Mouse (Mus musculus): ENCODE measurements at regions not wholly inside any gene's neighbourhood (a gene's known extent, or its start where the extent isn't known, plus 50 kb on each side); places are given as distances from the start of the nearest gene placed in this dataset.

- 0 out of 2 replicates have a peak, but pooled peaks cover under 1% of the 10 kb centered on the region for H3K4me1 ChIP-seq
- TF ChIP-seq GATA1 (IDR thresholded peaks at IDR 0.05; ENCODE audit: borderline replicate concordance, low read length): no peak
- no peak for TF ChIP-seq FLI1 (IDR thresholded peaks at IDR 0.05; ENCODE audit: low read length)
These were observed 240.0 kb upstream of the Veph1 start for GRCm38 (mm10) chr3:66536673-66537072.

DNA sequence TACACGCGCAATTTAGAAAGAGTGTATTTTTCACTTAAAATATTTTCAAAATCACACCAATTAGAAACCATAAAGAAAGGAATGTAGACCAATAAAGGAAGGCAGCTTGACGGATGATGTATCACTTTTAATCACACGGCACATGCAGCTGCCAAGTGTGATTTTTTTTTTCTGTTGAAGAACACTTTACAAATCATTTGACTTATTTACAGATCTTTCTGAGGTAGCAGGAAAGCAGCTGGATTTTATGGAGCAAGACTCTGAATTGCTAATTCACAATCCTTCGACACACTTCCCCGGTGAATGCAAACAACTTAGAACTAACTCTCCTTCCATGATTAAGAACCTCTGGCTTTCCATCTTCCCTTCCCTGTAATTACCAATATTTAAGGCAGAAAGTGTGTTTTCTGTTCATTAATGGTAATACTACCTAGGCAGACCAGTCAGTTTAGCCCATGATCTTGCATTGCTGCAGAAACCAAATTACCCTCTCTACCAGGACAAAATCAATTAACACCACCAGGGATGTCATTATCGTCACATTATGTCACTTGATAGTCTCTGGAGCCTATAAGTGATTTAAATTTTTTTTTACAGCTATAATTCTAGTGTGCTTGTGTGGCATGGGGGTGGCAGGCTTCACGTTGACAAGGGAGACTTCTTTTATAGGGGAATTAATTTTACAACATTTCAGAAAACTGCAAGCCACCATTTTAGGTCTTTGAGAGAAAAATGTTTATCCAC is 239.3 kb upstream of the Veph1 start:
- H3K4me3 ChIP-seq (replicated peaks): no peak overlapping the region
- H3K9me3 ChIP-seq: no peaks in the 10 kb centered on the region
- TF ChIP-seq FLI1 (IDR thresholded peaks at IDR 0.05; ENCODE audit: low read length): no peak
- no peak for TF ChIP-seq GATA1 (IDR thresholded peaks at IDR 0.05; ENCODE audit: borderline replicate concordance, low read length)
- H3K36me3 ChIP-seq (replicated peaks; ENCODE audit: low read length): no peaks in the 10 kb centered on the region
- no peaks in the 10 kb centered on the region for H3K27me3 ChIP-seq (replicated peaks)
- H3K4me1 ChIP-seq: 0 out of 2 replicates have a peak, but pooled peaks cover 5% of the 10 kb centered on the region

More at GRCm38 (mm10) chr3:66536673-66537072, 240.0 kb upstream of the Veph1 start:
- Histone ChIP-seq H3K9me3 (peaks cover under 1% of the 10 kb centered on the region), H3K36me3 (replicated peaks; ENCODE audit: low read length) (no peaks in the 10 kb centered on the region), H3K4me3 (replicated peaks) (no peak overlapping the region), H3K27me3 (replicated peaks) (no peaks in the 10 kb centered on the region)

DNA sequence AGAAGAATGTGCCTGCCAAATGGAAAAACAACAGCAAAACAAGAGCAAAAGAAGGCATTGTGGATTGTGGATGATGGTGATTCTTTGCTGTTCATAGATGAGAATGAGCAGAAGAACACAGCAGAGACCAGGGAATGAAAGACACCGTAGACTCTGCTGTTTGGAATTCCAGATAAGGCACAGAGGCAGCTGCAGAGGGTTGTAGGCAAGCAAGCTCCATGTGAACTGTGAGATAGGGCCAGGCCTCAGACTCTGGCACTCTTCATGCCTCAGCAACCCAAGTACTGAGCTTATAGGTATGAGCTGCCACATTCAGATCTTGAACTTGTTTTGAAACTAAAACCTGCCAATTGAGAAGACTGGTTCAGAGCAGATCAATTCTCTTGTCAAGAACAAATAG is 223.3 kb upstream of the Veph1 start:
- Histone ChIP-seq H3K4me3 (replicated peaks) (no peak overlapping the region), H3K27me3 (replicated peaks) (no peaks in the 10 kb centered on the region), H3K36me3 (replicated peaks; ENCODE audit: low read length) (no peaks in the 10 kb centered on the region), H3K9me3 (peaks cover 4% of the 10 kb centered on the region; the same call in 1 of the 2 replicates), H3K4me1 (peaks cover 20% of the 10 kb centered on the region)
- TF ChIP-seq GATA1 (IDR thresholded peaks at IDR 0.05; ENCODE audit: borderline replicate concordance, low read length) (no peak), FLI1 (IDR thresholded peaks at IDR 0.05; ENCODE audit: low read length) (no peak)

DNA sequence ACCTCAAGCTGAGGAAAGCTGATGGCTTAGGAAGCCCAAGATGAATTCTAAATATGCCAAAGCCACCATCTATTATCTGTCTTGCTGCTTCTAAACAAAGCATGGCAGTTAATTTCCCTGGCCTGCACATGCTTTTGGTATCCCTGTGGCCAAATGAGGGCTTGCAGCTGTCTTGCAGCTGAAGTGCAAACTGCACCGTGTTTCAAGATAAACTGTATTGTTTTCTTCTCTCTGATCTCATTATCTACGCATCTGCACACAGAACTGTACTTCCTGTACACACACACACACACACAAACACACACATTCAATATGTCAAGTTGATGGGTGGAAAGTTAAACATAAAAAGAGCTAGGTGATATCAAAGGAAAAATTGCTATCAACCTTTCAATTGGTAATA is 221.7 kb upstream of the Veph1 start:
- Histone ChIP-seq H3K4me3 (replicated peaks) (no peak overlapping the region), H3K36me3 (replicated peaks; ENCODE audit: low read length) (no peaks in the 10 kb centered on the region), H3K27me3 (replicated peaks) (no peaks in the 10 kb centered on the region), H3K9me3 (peaks cover 4% of the 10 kb centered on the region; the same call in 1 of the 2 replicates), H3K4me1 (peaks cover 25% of the 10 kb centered on the region)
- TF ChIP-seq GATA1 (IDR thresholded peaks at IDR 0.05; ENCODE audit: borderline replicate concordance, low read length) (no peak), FLI1 (IDR thresholded peaks at IDR 0.05; ENCODE audit: low read length) (no peak)

- no peaks in the 10 kb centered on the region for H3K36me3 ChIP-seq (replicated peaks; ENCODE audit: low read length)
- H3K4me3 ChIP-seq (replicated peaks): no peak overlapping the region
- TF ChIP-seq GATA1 (IDR thresholded peaks at IDR 0.05; ENCODE audit: borderline replicate concordance, low read length) (no peak), FLI1 (IDR thresholded peaks at IDR 0.05; ENCODE audit: low read length) (no peak)
- H3K27me3 ChIP-seq (replicated peaks): no peaks in the 10 kb centered on the region
- peaks cover 40% of the 10 kb centered on the region for H3K4me1 ChIP-seq
- peaks cover 4% of the 10 kb centered on the region; the same call in 1 of the 2 replicates for H3K9me3 ChIP-seq
These were observed 219.3 kb upstream of the Veph1 start for GRCm38 (mm10) chr3:66515773-66516406.

DNA sequence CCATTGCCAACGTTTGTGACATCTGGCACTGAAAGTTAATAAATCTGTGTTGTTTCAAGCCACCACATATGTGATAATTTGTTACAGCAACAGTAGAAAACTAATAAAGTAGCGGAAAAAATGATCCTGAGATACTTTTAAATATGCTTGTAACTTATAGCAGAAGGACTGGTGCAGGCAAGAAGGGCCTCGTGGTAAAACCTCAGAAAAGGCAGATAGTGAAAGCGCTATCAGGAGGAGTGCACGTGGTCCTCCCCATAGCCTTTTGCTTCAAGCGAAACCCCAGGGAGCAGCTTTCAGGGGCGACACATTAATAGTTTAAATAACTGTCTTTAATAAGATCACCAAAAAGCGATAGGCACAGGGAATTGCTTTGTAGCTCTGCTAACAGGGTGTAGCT is 217.9 kb upstream of the Veph1 start:
- H3K36me3 ChIP-seq (replicated peaks; ENCODE audit: low read length): no peaks in the 10 kb centered on the region
- no peak for TF ChIP-seq GATA1 (IDR thresholded peaks at IDR 0.05; ENCODE audit: borderline replicate concordance, low read length)
- no peak for TF ChIP-seq FLI1 (IDR thresholded peaks at IDR 0.05; ENCODE audit: low read length)
- peaks cover 30% of the 10 kb centered on the region for H3K4me1 ChIP-seq
- peaks cover 4% of the 10 kb centered on the region; the same call in 1 of the 2 replicates for H3K9me3 ChIP-seq
- H3K27me3 ChIP-seq (replicated peaks): no peaks in the 10 kb centered on the region
- no peak overlapping the region for H3K4me3 ChIP-seq (replicated peaks)

GRCm38 (mm10) chr3:66512408-66512807 is 215.8 kb upstream of the Veph1 start:
- Histone ChIP-seq H3K27me3 (replicated peaks) (no peaks in the 10 kb centered on the region), H3K4me3 (replicated peaks) (no peak overlapping the region), H3K9me3 (peaks cover 4% of the 10 kb centered on the region; the same call in 1 of the 2 replicates), H3K36me3 (replicated peaks; ENCODE audit: low read length) (no peaks in the 10 kb centered on the region), H3K4me1 (peaks cover 20% of the 10 kb centered on the region)
- TF ChIP-seq GATA1 (IDR thresholded peaks at IDR 0.05; ENCODE audit: borderline replicate concordance, low read length): no peak
- TF ChIP-seq FLI1 (IDR thresholded peaks at IDR 0.05; ENCODE audit: low read length): no peak

- Histone ChIP-seq H3K4me1 (peaks cover 20% of the 10 kb centered on the region), H3K4me3 (replicated peaks) (no peak overlapping the region), H3K36me3 (replicated peaks; ENCODE audit: low read length) (no peaks in the 10 kb centered on the region), H3K27me3 (replicated peaks) (no peaks in the 10 kb centered on the region), H3K9me3 (no peaks in the 10 kb centered on the region)
- TF ChIP-seq FLI1 (IDR thresholded peaks at IDR 0.05; ENCODE audit: low read length) (no peak), GATA1 (IDR thresholded peaks at IDR 0.05; ENCODE audit: borderline replicate concordance, low read length) (no peak)
These were observed 213.8 kb upstream of the Veph1 start for GRCm38 (mm10) chr3:66510455-66510854.

- no peaks in the 10 kb centered on the region for H3K36me3 ChIP-seq (replicated peaks; ENCODE audit: low read length)
- TF ChIP-seq GATA1 (IDR thresholded peaks at IDR 0.05; ENCODE audit: borderline replicate concordance, low read length): no peak
- no peak for TF ChIP-seq FLI1 (IDR thresholded peaks at IDR 0.05; ENCODE audit: low read length)
- peaks cover 5% of the 10 kb centered on the region; the same call in 1 of the 2 replicates for H3K4me1 ChIP-seq
- peaks cover 3% of the 10 kb centered on the region for H3K27me3 ChIP-seq (replicated peaks)
- no peak overlapping the region for H3K4me3 ChIP-seq (replicated peaks)
- no peaks in the 10 kb centered on the region for H3K9me3 ChIP-seq
These were observed 209.5 kb upstream of the Veph1 start for GRCm38 (mm10) chr3:66506125-66506524.

All from megakaryocyte, embryonic 14.5 days (primary cell).